Mouse (Mus musculus) adrenal gland, adult 18-20 months (tissue): ENCODE results near the gene Prm3. TPM values are rescaled to one million over a fixed set of nuclear protein-coding genes. Genes with fewer than 3 reads are reported as not detected.

Experiments
- DNase-seq, 2 experiments: peaks; one replicate each; pipeline ENCODE4 v3.0.0; 2021 to 2022; ENCODE audit warnings: low spot score in 2 of 2
- long read RNA-seq, 2 experiments: library from polyadenylated mRNA; stranded (forward); transcript quantifications; one replicate each; pipeline ENCODE4 v2.0.0; 2021
- total RNA-seq, 2 experiments: library from RNA; stranded (reverse); gene quantifications; 1 replicate in 1 of 2; 2 replicates in 1 of 2; pipeline ENCODE4 v1.2.3; 2021

Prm3 gene
- total RNA-seq = not detected
- long read RNA-seq, experiment 1 = 0 reads
- long read RNA-seq, experiment 2 = 0 reads

GRCm38 (mm10) chr16:10790702-10791101 is at the start of gene Prm3:
Gene Prm3, minus strand, starts transcription at chr16:10790914.
- no peak for DNase-seq

GRCm38 (mm10) chr16:10840018-10840417 is 49.3 kb upstream of the Prm3 start:
- no peak for DNase-seq

GRCm38 (mm10) chr16:10838487-10839245 is 48.0 kb upstream of the Prm3 start:
- no peak for DNase-seq

GRCm38 (mm10) chr16:10837903-10838302 is 47.2 kb upstream of the Prm3 start:
- no peak for DNase-seq

GRCm38 (mm10) chr16:10837250-10837649 is 46.5 kb upstream of the Prm3 start:
- DNase-seq = no peak

GRCm38 (mm10) chr16:10836388-10836787 is 45.7 kb upstream of the Prm3 start:
- no peak for DNase-seq

GRCm38 (mm10) chr16:10834911-10835587 is 44.3 kb upstream of the Prm3 start, which contains the start of gene Rmi2:
Gene Rmi2, plus strand, starts transcription at chr16:10835059.
- peak; percentile 78 to 82 for DNase-seq

- DNase-seq = no peak
Measured at GRCm38 (mm10) chr16:10834542-10834910, 43.8 kb upstream of the Prm3 start.

- no peak for DNase-seq
Measured at GRCm38 (mm10) chr16:10828461-10828805, 37.7 kb upstream of the Prm3 start.

- DNase-seq = no peak
Measured at GRCm38 (mm10) chr16:10827766-10828460, 37.2 kb upstream of the Prm3 start.

- no peak for DNase-seq
Measured at GRCm38 (mm10) chr16:10827269-10827668, 36.6 kb upstream of the Prm3 start.

GRCm38 (mm10) chr16:10825840-10826239 is 35.1 kb upstream of the Prm3 start:
- DNase-seq = no peak

- DNase-seq = no peak
Measured at GRCm38 (mm10) chr16:10824536-10824935, 33.8 kb upstream of the Prm3 start.

GRCm38 (mm10) chr16:10821387-10821786 is 30.7 kb upstream of the Prm3 start:
- no peak for DNase-seq

- no peak for DNase-seq
Measured at GRCm38 (mm10) chr16:10819966-10820365, 29.3 kb upstream of the Prm3 start.

GRCm38 (mm10) chr16:10818579-10819135 is 27.9 kb upstream of the Prm3 start:
- no peak for DNase-seq

GRCm38 (mm10) chr16:10814864-10815263 is 24.1 kb upstream of the Prm3 start:
- peak in 1 of 2 experiments; percentile 12 for DNase-seq

- no peak for DNase-seq
Measured at GRCm38 (mm10) chr16:10813726-10814125, 23.0 kb upstream of the Prm3 start.

- DNase-seq = no peak
Measured at GRCm38 (mm10) chr16:10812865-10813371, 22.2 kb upstream of the Prm3 start, which contains the start of gene Gm11172. Gene Gm11172, plus strand, starts transcription at chr16:10812915.

GRCm38 (mm10) chr16:10810376-10810775 is 19.7 kb upstream of the Prm3 start:
- DNase-seq = no peak

- DNase-seq = no peak
Measured at GRCm38 (mm10) chr16:10805789-10806527, 15.2 kb upstream of the Prm3 start, which contains the start of gene Prm1. Gene Prm1, minus strand, starts transcription at chr16:10805839.
